Mouse (Mus musculus): Measurements from ENCODE around the gene Maml3.

DNA sequence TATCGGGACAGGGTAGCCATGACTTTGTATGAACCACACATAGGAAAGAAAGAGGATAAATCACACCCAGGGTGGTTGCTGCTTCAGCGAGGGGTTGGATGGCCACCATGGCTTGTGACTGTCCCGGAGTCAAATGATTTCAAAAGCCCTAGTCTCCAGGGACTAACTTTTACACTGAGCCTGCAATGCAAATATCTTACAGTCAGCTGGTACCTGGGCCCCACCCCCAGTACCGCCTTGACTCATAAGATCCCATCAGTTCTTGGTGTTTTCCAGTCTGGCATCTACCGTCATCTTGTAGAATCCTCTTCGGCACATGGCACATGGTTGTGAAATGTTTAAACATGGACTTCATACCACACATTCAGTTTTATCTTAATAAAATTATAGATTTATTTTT lies 419.3 kb downstream of the Maml3 start:
- TF ChIP-seq ZNF384 (IDR thresholded peaks at IDR 0.05; ENCODE audit: low read depth, low read length) (no peak), CHD2 (IDR thresholded peaks at IDR 0.05; ENCODE audit: low read depth, low read length) (no peak), ZC3H11A (IDR thresholded peaks at IDR 0.05; ENCODE audit: borderline replicate concordance, low read depth, low read length) (no peak)

All from ES-E14 (cell line).